ENCODE assay signal across 30 mouse cellular contexts in genomic region chr12:78977078-78977477, GRCm38 (mm10). TPM values are rescaled to one million over a fixed set of nuclear protein-coding genes. Genes with fewer than 3 reads are reported as not detected.
A peak's percentile ranks its signal among the peaks of the same experiment; 100 is the strongest.
DNase-seq lines count a peak whose midpoint lies in the region; ATAC-seq and TF ChIP-seq lines count a peak whose summit lies in the region.
"Had no signal": no experiment of that assay in that cellular context is flagged by ENCODE, and none has a peak within 500 bp of the region (broad histone marks: within the 10 kb centered on the region; RNA-seq: fewer than 3 reads in every experiment).

No protein-coding gene starts in this region.

- H3K4me1 ChIP-seq in intestine, postnatal 0 days (replicated peaks; ENCODE audit: control insufficient read depth, insufficient read depth, low read length): peaks cover 3% of the 10 kb centered on the region; the same call in 1 of the 2 replicates
- no peaks in the 10 kb centered on the region for H3K4me1 ChIP-seq in intestine, embryonic 15.5 days (replicated peaks)
- H3K4me1 ChIP-seq in small intestine, adult 2 months (ENCODE audit: control insufficient read depth, insufficient read depth, insufficient read length, low read length): peaks cover 27% of the 10 kb centered on the region; the same call in 1 of the 2 replicates

- no peak overlapping the region for H3K4me3 ChIP-seq in intestine, postnatal 0 days (ENCODE audit: low read depth, low read length)
- no peak overlapping the region for H3K4me3 ChIP-seq in intestine, embryonic 15.5 days (replicated peaks)
- no peak overlapping the region for H3K4me3 ChIP-seq in small intestine, adult 2 months (ENCODE audit: low read depth, low read length)
- H3K4me3 ChIP-seq: hindbrain, embryonic 10.5 days; liver, embryonic 13.5 days had no signal

- 63% methylated on average over 4 of the region's 4 CpGs for WGBS in intestine, postnatal 0 days
- 72% methylated on average over 4 of the region's 4 CpGs for whole genome bisulfite sequencing in intestine, embryonic 15.5 days
- WGBS in small intestine, adult 2 months: 40% methylated on average over 4 of the region's 4 CpGs

- peak overlapping the region; percentile 28; the same call in 1 of the 2 replicates for H3K27ac ChIP-seq in intestine, postnatal 0 days (ENCODE audit: low read depth, low read length)
- H3K27ac ChIP-seq in intestine, embryonic 15.5 days: no peak overlapping the region
- H3K27ac ChIP-seq in small intestine, adult 2 months (ENCODE audit: insufficient read depth, low read depth, low read length): peak overlapping the region; percentile 58; the same call in 1 of the 2 replicates
- H3K27ac ChIP-seq: hindbrain, embryonic 10.5 days; liver, embryonic 13.5 days; macrophage had no signal

- no peaks in the 10 kb centered on the region for H3K36me3 ChIP-seq in intestine, postnatal 0 days (ENCODE audit: control insufficient read depth, insufficient read depth)
- H3K36me3 ChIP-seq in intestine, embryonic 15.5 days: no peaks in the 10 kb centered on the region
- no peaks in the 10 kb centered on the region; the same call in 1 of the 2 replicates for H3K36me3 ChIP-seq in small intestine, adult 2 months (ENCODE audit: control insufficient read depth, insufficient read depth, low read length)
- H3K36me3 ChIP-seq: hindbrain, embryonic 10.5 days; liver, embryonic 13.5 days had no signal

- no peak for TF ChIP-seq POLR2A in small intestine, adult 2 months (IDR thresholded peaks at IDR 0.05; ENCODE audit: low read depth, low read length)

- no peak overlapping the region for H3K4me2 ChIP-seq in intestine, postnatal 0 days (replicated peaks; ENCODE audit: low read depth)
- H3K4me2 ChIP-seq in intestine, embryonic 15.5 days (replicated peaks): no peak overlapping the region
- H3K4me2 ChIP-seq: liver, embryonic 13.5 days had no signal

- no peaks in the 10 kb centered on the region for H3K27me3 ChIP-seq in intestine, postnatal 0 days (replicated peaks; ENCODE audit: control insufficient read depth, insufficient read depth, low read length)
- no peaks in the 10 kb centered on the region for H3K27me3 ChIP-seq in intestine, embryonic 15.5 days (replicated peaks)
- H3K27me3 ChIP-seq in small intestine, adult 2 months (ENCODE audit: control insufficient read depth, insufficient read depth, low read length): no peaks in the 10 kb centered on the region
- H3K27me3 ChIP-seq: CH12.LX; liver, embryonic 13.5 days had no signal

- no peak for TF ChIP-seq CTCF in intestine, postnatal 0 days (IDR thresholded peaks at IDR 0.05; ENCODE audit: low read depth)
- TF ChIP-seq CTCF in small intestine, adult 2 months (IDR thresholded peaks at IDR 0.05; ENCODE audit: extremely low read depth, insufficient read length, insufficient replicate concordance, low read depth, low read length): no peak

- H3K9me3 ChIP-seq in intestine, postnatal 0 days (ENCODE audit: control insufficient read depth): no peaks in the 10 kb centered on the region
- H3K9me3 ChIP-seq in intestine, embryonic 15.5 days: no peaks in the 10 kb centered on the region
- H3K9me3 ChIP-seq: hindbrain, embryonic 10.5 days; liver, embryonic 13.5 days had no signal

- DNase-seq in adrenal gland, adult (ENCODE audit: inconsistent age in 2 of 2, low spot score in 1 of 2): peak; percentile 76 to 84
- DNase-seq in adrenal gland, adult 18-20 months (ENCODE audit: low spot score in 2 of 2): no peak
- DNase-seq in adrenal gland, postnatal 10 days: peak; percentile 39
- DNase-seq in lung, postnatal 36 days: no peak
- DNase-seq: cerebellum, adult 8-10 months; cerebellum, postnatal 36 days; heart, postnatal 14 days; kidney, adult 9 months; kidney, postnatal 10 days; layer of hippocampus, postnatal 36 days; left cerebral cortex, postnatal 4 days; liver, embryonic 13.5 days; lung, adult 18-20 months; midbrain, embryonic 14.5 days; right cerebral cortex, postnatal 25 days; thymus, adult 18-20 months; thymus, postnatal 25 days had no signal

- ATAC-seq in intestine, postnatal 0 days: no peak
- ATAC-seq in intestine, embryonic 15.5 days: no peak
- ATAC-seq in inflammation-experienced regulatory T-cells, adult 6 months: no peak
- ATAC-seq: forebrain, embryonic 14.5 days; hindbrain, embryonic 16.5 days; intestine, embryonic 16.5 days; lung, postnatal 0 days had no signal

- H3K9ac ChIP-seq in intestine, postnatal 0 days (ENCODE audit: low read depth, low read length): no peak overlapping the region
- no peak overlapping the region for H3K9ac ChIP-seq in intestine, embryonic 15.5 days
- H3K9ac ChIP-seq: liver, embryonic 13.5 days had no signal

RNA-seq across cellular contexts. Expression of gene Tmem229b, which starts 30.3 kb away (rescaled TPM):
- 10 to 100 TPM in 1 of 2 experiments, 1 to 10 TPM in 1; 6.2 to 10.3 TPM for total RNA-seq in adrenal gland, adult 18-20 months (2021)
- polyA plus RNA-seq in intestine, postnatal 0 days (2015; fragmentation: Nextera tagmentation; extraction: Ambion mirVana): 8.6 and 11.9 TPM in 2 replicates
- 5.0 and 5.2 TPM in 2 replicates for polyA plus RNA-seq in intestine, embryonic 15.5 days (2015; fragmentation: Nextera tagmentation; extraction: Ambion mirVana)
- total RNA-seq in adrenal gland, postnatal 10 days (2021): 10 to 100 TPM; 12.9 to 13.4 TPM
- 6.6 and 11.7 TPM in 2 replicates for polyA plus RNA-seq in small intestine, adult 2 months (2012; rRNA removed)
- polyA plus RNA-seq in inflammation-experienced regulatory T-cells, adult 6 months (2017; shearing (Covaris generic)): 10 to 100 TPM; 29.6 to 43.9 (median 34.4) TPM

RNA-seq across cellular contexts. Expression of gene Plekhh1, which starts 51.9 kb away (rescaled TPM):
- 1 to 10 TPM; 1.9 to 3.6 TPM for total RNA-seq in adrenal gland, adult 18-20 months (2021)
- polyA plus RNA-seq in intestine, postnatal 0 days (2015; fragmentation: Nextera tagmentation; extraction: Ambion mirVana): 12.2 and 12.6 TPM in 2 replicates
- polyA plus RNA-seq in intestine, embryonic 15.5 days (2015; fragmentation: Nextera tagmentation; extraction: Ambion mirVana): 6.8 and 7.3 TPM in 2 replicates
- total RNA-seq in adrenal gland, postnatal 10 days (2021): 1 to 10 TPM; 1.5 to 2.0 TPM
- 8.4 and 18.1 TPM in 2 replicates for polyA plus RNA-seq in small intestine, adult 2 months (2012; rRNA removed)
- under 1 TPM; 0.07 to 0.14 (median 0.09) TPM for polyA plus RNA-seq in inflammation-experienced regulatory T-cells, adult 6 months (2017; shearing (Covaris generic))
- total RNA-seq: megakaryocyte-erythroid progenitor cell, adult 5-6 weeks; monocyte, adult 5-6 weeks had no signal

Comparison
In these comparisons a context has a peak if more than half of its experiments do, and no peak if none do; other contexts are left out.
1. DNase-seq: peak in adrenal gland, adult (2 of 2) and adrenal gland, postnatal 10 days (single experiment); none in adrenal gland, adult 18-20 months (0 of 2) and lung, postnatal 36 days (single experiment).